Mouse (Mus musculus) neural tube, embryonic 14.5 days (tissue): ENCODE data around the gene Tmem121b. TPM values are rescaled to one million over a fixed set of nuclear protein-coding genes. Genes with fewer than 3 reads are reported as not detected.

ENCODE experiments used
- ATAC-seq: fragments of 200-750 bp; cut with Nextera tagmentation; 2 replicates; pipeline ENCODE4 v1.8.0; 2017; ENCODE audit warnings: low read depth, mild to moderate bottlenecking, moderate TSS enrichment, moderate library complexity
- H3K27ac ChIP-seq: fragments of 300-500 bp; sonication (generic); 2 replicates; pipeline ENCODE4 v1.5.1; 2014; ENCODE audit warnings: low read depth, mild to moderate bottlenecking, control low read depth, low read length, moderate library complexity, mixed read lengths
- H3K27me3 ChIP-seq: fragments of 300-500 bp; sonication (generic); 2 replicates; pipeline ENCODE4 v1.6.1; 2014; ENCODE audit warnings: low read length; ENCODE audit not compliant: control insufficient read depth, insufficient read depth
- H3K36me3 ChIP-seq: fragments of 300-500 bp; sonication (generic); 2 replicates; pipeline ENCODE4 v1.6.1; 2014; ENCODE audit warnings: low read length, mixed read lengths; ENCODE audit not compliant: control insufficient read depth, insufficient read depth
- H3K4me1 ChIP-seq: fragments of 300-500 bp; sonication (generic); 2 replicates; pipeline ENCODE4 v1.6.1; 2014; ENCODE audit warnings: low read length; ENCODE audit not compliant: control insufficient read depth, insufficient read depth
- H3K4me2 ChIP-seq: fragments of 300-500 bp; sonication (generic); 2 replicates; pipeline ENCODE4 v1.6.1; 2014; ENCODE audit warnings: mild to moderate bottlenecking, low read depth, low read length, control low read depth
- H3K4me3 ChIP-seq: fragments of 300-500 bp; sonication (generic); 2 replicates; pipeline ENCODE4 v1.5.1; 2014; ENCODE audit warnings: low read depth, low read length, control low read depth, mixed read lengths
- H3K9ac ChIP-seq: fragments of 300-500 bp; sonication (generic); replicated peaks from 2 replicates; pipeline ENCODE4 v1.6.1; 2014; ENCODE audit warnings: low read depth, mild to moderate bottlenecking, control low read depth, low read length, mixed read lengths
- H3K9me3 ChIP-seq: fragments of 300-500 bp; sonication (generic); 2 replicates; pipeline ENCODE4 v1.6.1; 2016; ENCODE audit warnings: low read length; ENCODE audit not compliant: control insufficient read depth
- WGBS: fragments of 180-500 bp; shearing (Covaris S2); extraction: QIAGEN DNeasy Blood & Tissue Kit; methylation state at CpG from one replicate; pipeline ENCODE4 v1.1.7; 2014; 5-methylcytosine and 5-hydroxymethylcytosine counted together
- polyA plus RNA-seq: library from polyadenylated mRNA; unstranded; fragments of >200 nt; fragmentation: Nextera tagmentation; extraction: Ambion mirVana; gene quantifications from 2 replicates; pipeline ENCODE4 v1.2.1, GENCODE M21; 2014

Gene Tmem121b
- polyA plus RNA-seq, 1 experiment from 2014 or later, result 3.3 TPM

GRCm38 (mm10) chr6:120472455-120473140 is 21.0 kb downstream of the Tmem121b start:
- Histone ChIP-seq H3K27me3 (no peaks in the 10 kb centered on the region), H3K4me3 (no peak overlapping the region), H3K9me3 (no peaks in the 10 kb centered on the region), H3K36me3 (no peaks in the 10 kb centered on the region), H3K27ac (peak overlapping the region; percentile 85), H3K9ac (no peak overlapping the region), H3K4me2 (no peak overlapping the region; the same call in 1 of the 2 replicates), H3K4me1 (peaks cover 19% of the 10 kb centered on the region)
- peak; percentile 60 for ATAC-seq
- WGBS, result 10% methylated on average over 8 of the region's 8 CpGs

GRCm38 (mm10) chr6:120471991-120472441 is 21.6 kb downstream of the Tmem121b start:
- no peak overlapping the region for H3K4me2 ChIP-seq
- H3K27ac ChIP-seq, result peak overlapping the region; percentile 85
- H3K36me3 ChIP-seq, result no peaks in the 10 kb centered on the region
- peak; percentile 82 for ATAC-seq
- H3K27me3 ChIP-seq, result no peaks in the 10 kb centered on the region
- H3K9ac ChIP-seq, result no peak overlapping the region
- peaks cover 19% of the 10 kb centered on the region for H3K4me1 ChIP-seq
- WGBS, result 3% methylated on average over 5 of the region's 5 CpGs
- H3K4me3 ChIP-seq, result no peak overlapping the region
- no peaks in the 10 kb centered on the region for H3K9me3 ChIP-seq

GRCm38 (mm10) chr6:120470666-120471065 is 22.9 kb downstream of the Tmem121b start:
- WGBS, result 94% methylated on average over 1 of the region's 1 CpGs
- peaks cover 19% of the 10 kb centered on the region for H3K4me1 ChIP-seq
- no peaks in the 10 kb centered on the region for H3K9me3 ChIP-seq
- H3K36me3 ChIP-seq, result no peaks in the 10 kb centered on the region
- H3K4me3 ChIP-seq, result no peak overlapping the region
- H3K27me3 ChIP-seq, result no peaks in the 10 kb centered on the region
- no peak overlapping the region for H3K4me2 ChIP-seq
- no peak for ATAC-seq
- no peak overlapping the region for H3K9ac ChIP-seq
- no peak overlapping the region for H3K27ac ChIP-seq

- no peaks in the 10 kb centered on the region for H3K27me3 ChIP-seq
- H3K4me2 ChIP-seq, result no peak overlapping the region
- H3K36me3 ChIP-seq, result no peaks in the 10 kb centered on the region
- peaks cover 19% of the 10 kb centered on the region for H3K4me1 ChIP-seq
- H3K4me3 ChIP-seq, result no peak overlapping the region
- H3K9ac ChIP-seq, result no peak overlapping the region
- no peaks in the 10 kb centered on the region for H3K9me3 ChIP-seq
- H3K27ac ChIP-seq, result no peak overlapping the region
- ATAC-seq, result no peak
These were observed 23.8 kb downstream of the Tmem121b start for GRCm38 (mm10) chr6:120469770-120470169.

GRCm38 (mm10) chr6:120469268-120469667 is 24.3 kb downstream of the Tmem121b start:
- peaks cover 19% of the 10 kb centered on the region for H3K4me1 ChIP-seq
- 78% methylated on average over 3 of the region's 3 CpGs for WGBS
- H3K27ac ChIP-seq, result no peak overlapping the region
- no peak overlapping the region for H3K9ac ChIP-seq
- no peak overlapping the region for H3K4me3 ChIP-seq
- ATAC-seq, result no peak
- no peaks in the 10 kb centered on the region for H3K9me3 ChIP-seq
- no peaks in the 10 kb centered on the region for H3K27me3 ChIP-seq
- H3K4me2 ChIP-seq, result no peak overlapping the region
- H3K36me3 ChIP-seq, result no peaks in the 10 kb centered on the region

- WGBS, result 97% methylated on average over 4 of the region's 4 CpGs
- no peak overlapping the region for H3K4me2 ChIP-seq
- peaks cover 15% of the 10 kb centered on the region for H3K4me1 ChIP-seq
These were observed 25.3 kb downstream of the Tmem121b start for GRCm38 (mm10) chr6:120468259-120468658.

GRCm38 (mm10) chr6:120466609-120467329 is 26.8 kb downstream of the Tmem121b start:
- no peak for ATAC-seq
- WGBS, result 80% methylated on average over 10 of the region's 10 CpGs
- H3K4me3 ChIP-seq, result no peak overlapping the region
- no peak overlapping the region for H3K4me2 ChIP-seq
- no peak overlapping the region for H3K27ac ChIP-seq
- peaks cover 6% of the 10 kb centered on the region; the same call in 1 of the 2 replicates for H3K4me1 ChIP-seq
- no peaks in the 10 kb centered on the region for H3K36me3 ChIP-seq
- no peaks in the 10 kb centered on the region for H3K9me3 ChIP-seq
- H3K9ac ChIP-seq, result no peak overlapping the region
- peaks cover 6% of the 10 kb centered on the region for H3K27me3 ChIP-seq

More at GRCm38 (mm10) chr6:120468259-120468658, 25.3 kb downstream of the Tmem121b start:
- Histone ChIP-seq H3K27me3 (no peaks in the 10 kb centered on the region), H3K9ac (no peak overlapping the region), H3K9me3 (no peaks in the 10 kb centered on the region), H3K27ac (no peak overlapping the region), H3K36me3 (no peaks in the 10 kb centered on the region), H3K4me3 (no peak overlapping the region)
- ATAC-seq, result no peak

GRCm38 (mm10) chr6:120465393-120465792 is 28.2 kb downstream of the Tmem121b start:
- no peaks in the 10 kb centered on the region for H3K9me3 ChIP-seq
- H3K4me3 ChIP-seq, result no peak overlapping the region
- H3K4me1 ChIP-seq, result peaks cover 4% of the 10 kb centered on the region; the same call in 1 of the 2 replicates
- no peak overlapping the region for H3K27ac ChIP-seq
- ATAC-seq, result no peak
- H3K9ac ChIP-seq, result no peak overlapping the region
- peaks cover 11% of the 10 kb centered on the region for H3K27me3 ChIP-seq
- H3K4me2 ChIP-seq, result no peak overlapping the region
- no peaks in the 10 kb centered on the region for H3K36me3 ChIP-seq
- WGBS, result 25% methylated on average over 4 of the region's 4 CpGs

GRCm38 (mm10) chr6:120464406-120464939 is 29.1 kb downstream of the Tmem121b start:
- no peaks in the 10 kb centered on the region for H3K36me3 ChIP-seq
- no peaks in the 10 kb centered on the region for H3K9me3 ChIP-seq
- WGBS, result 47% methylated on average over 9 of the region's 9 CpGs
- no peak overlapping the region for H3K9ac ChIP-seq
- ATAC-seq, result no peak
- H3K27me3 ChIP-seq, result peaks cover 11% of the 10 kb centered on the region
- no peak overlapping the region for H3K27ac ChIP-seq
- no peaks in the 10 kb centered on the region for H3K4me1 ChIP-seq
- H3K4me2 ChIP-seq, result peak overlapping the region; percentile 56
- peak overlapping the region; percentile 48; the same call in 1 of the 2 replicates for H3K4me3 ChIP-seq
